Mouse (Mus musculus) liver, embryonic 14.5 days (tissue): Measurements from ENCODE around the gene Chst5.

Source experiments
- CTCF ChIP-seq: IDR thresholded peaks from 2 replicates; pipeline ENCODE4 v1.5.1; 2016; ENCODE audit warnings: antibody characterized with exemption, low read depth, control low read depth
- EP300 ChIP-seq: IDR thresholded peaks from 2 replicates; pipeline ENCODE4 v1.6.1; 2016; ENCODE audit warnings: antibody characterized with exemption, low read depth

DNA sequence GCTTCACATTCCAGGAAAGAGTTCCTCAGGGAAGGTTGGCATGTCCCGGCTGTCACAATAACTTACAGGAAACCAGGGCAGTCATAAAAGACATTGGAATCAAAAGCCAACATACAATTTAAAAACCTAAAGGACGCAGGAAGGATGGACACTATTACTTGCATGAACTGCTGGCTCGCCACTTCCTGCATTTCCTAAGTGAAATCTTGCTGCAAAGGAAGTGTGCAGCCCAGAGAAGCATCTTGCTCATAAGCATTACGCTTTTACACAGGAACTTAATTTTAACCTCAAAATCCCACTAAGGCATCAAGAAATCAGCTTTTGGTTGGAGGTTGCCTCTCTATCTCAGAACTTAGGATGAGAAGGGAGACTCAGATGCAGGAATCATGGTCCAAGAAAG lies 47.0 kb downstream of the Chst5 start:
- TF ChIP-seq EP300: no peak
- TF ChIP-seq CTCF: no peak
